Mouse (Mus musculus): ENCODE results near the gene Hdgfl3. TPM values are rescaled to one million over a fixed set of nuclear protein-coding genes. Genes with fewer than 3 reads are reported as not detected.

Gene Hdgfl3
- polyA plus RNA-seq, 1 experiment from 2014 or later = 6.1 TPM

DNA sequence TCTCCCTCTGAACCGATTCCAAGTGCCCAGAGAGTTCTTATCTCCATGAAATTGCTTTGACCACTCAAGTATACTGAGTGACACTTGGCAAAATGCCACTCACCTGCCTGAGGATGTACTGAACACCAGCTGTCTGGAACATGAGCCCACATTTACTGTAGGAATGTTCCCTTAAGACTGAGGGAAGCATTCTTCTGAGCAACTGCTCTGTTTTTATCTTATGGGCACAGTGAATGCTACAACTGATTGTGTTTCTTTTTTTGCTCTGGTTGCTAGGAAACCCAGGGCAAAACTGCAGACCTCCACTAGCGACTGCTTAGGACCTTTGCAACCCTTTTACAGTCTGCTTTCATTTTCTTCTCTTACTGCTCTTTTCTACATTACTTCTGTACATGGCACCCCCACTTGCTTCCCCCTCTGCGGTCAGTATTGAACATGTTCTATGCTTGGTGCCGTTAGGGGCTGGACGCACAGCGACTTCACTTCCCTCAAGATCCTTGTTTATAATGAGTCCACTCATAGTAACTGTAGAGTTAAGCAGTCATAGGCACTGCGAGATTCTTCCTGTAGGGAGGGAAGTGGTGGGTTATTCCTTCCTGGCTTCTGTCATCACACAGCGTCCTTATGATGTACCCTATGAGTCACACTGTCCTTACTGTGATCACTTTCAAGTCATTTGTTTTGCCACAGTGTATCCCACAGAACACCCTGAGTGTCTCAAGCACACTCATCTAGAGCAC, 79.5 kb downstream of the Hdgfl3 start:
- DNase-seq (ENCODE audit: low spot score) = peak; percentile 76
- peak; percentile 87 for ATAC-seq
- no peak overlapping the region for H3K9ac ChIP-seq (replicated peaks; ENCODE audit: low read depth)
- no peaks in the 10 kb centered on the region for H3K36me3 ChIP-seq (ENCODE audit: insufficient read depth, low read length)
- TF ChIP-seq EP300 (IDR thresholded peaks at IDR 0.05) (peak; percentile 52; the same call in 1 of the 2 replicates), CTCF (IDR thresholded peaks at IDR 0.05) (0 out of 2 replicates have a peak, but pooled peaks have one; percentile 5)
- peak overlapping the region; percentile 30; the same call in 1 of the 2 replicates for H3K4me2 ChIP-seq (replicated peaks; ENCODE audit: low read depth, low read length)
- H3K9me3 ChIP-seq (ENCODE audit: low read length) = no peaks in the 10 kb centered on the region
- H3K4me3 ChIP-seq (ENCODE audit: low read depth, low read length) = no peak overlapping the region
- no peak overlapping the region; the same call in 1 of the 2 replicates for H3K27ac ChIP-seq (ENCODE audit: low read length)
- H3K27me3 ChIP-seq (replicated peaks; ENCODE audit: insufficient read depth, low read length) = 0 out of 2 replicates have a peak, but pooled peaks cover 4% of the 10 kb centered on the region
- WGBS = 28% methylated on average over 8 of the region's 8 CpGs
- H3K4me1 ChIP-seq (ENCODE audit: insufficient read depth, low read depth, low read length) = no peaks in the 10 kb centered on the region

DNA sequence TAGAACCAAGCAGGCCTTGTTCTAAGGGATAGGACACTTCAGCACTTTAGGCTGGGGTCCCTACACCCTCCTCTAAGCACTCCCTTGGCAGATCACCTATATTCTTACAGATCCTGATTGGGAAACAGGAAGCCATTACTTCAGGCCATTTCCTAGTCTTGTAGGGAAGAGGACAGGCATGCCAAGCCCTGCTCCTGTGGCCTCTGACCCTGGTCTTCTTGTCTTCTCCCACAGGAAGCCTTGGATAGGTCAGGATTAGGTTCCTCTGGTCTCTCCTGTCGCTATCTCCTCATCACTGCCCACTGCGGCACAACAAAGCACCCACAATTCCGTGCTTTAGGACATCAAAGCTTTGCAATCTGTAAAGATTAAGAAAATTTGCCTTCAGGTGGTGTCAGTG, 82.6 kb downstream of the Hdgfl3 start:
- H3K9ac ChIP-seq (replicated peaks; ENCODE audit: low read depth) = no peak overlapping the region
- H3K9me3 ChIP-seq (ENCODE audit: low read length) = no peaks in the 10 kb centered on the region
- no peaks in the 10 kb centered on the region for H3K36me3 ChIP-seq (ENCODE audit: insufficient read depth, low read length)
- no peaks in the 10 kb centered on the region for H3K27me3 ChIP-seq (replicated peaks; ENCODE audit: insufficient read depth, low read length)
- ATAC-seq (no peak), DNase-seq (ENCODE audit: low spot score) (no peak)
- H3K4me2 ChIP-seq (replicated peaks; ENCODE audit: low read depth, low read length) = no peak overlapping the region
- H3K4me3 ChIP-seq (ENCODE audit: low read depth, low read length) = no peak overlapping the region
- WGBS = 60% methylated on average over 3 of the region's 3 CpGs
- H3K4me1 ChIP-seq (ENCODE audit: insufficient read depth, low read depth, low read length) = no peaks in the 10 kb centered on the region
- H3K27ac ChIP-seq (ENCODE audit: low read length) = no peak overlapping the region
- TF ChIP-seq CTCF (IDR thresholded peaks at IDR 0.05) (no peak), EP300 (IDR thresholded peaks at IDR 0.05) (no peak)

DNA sequence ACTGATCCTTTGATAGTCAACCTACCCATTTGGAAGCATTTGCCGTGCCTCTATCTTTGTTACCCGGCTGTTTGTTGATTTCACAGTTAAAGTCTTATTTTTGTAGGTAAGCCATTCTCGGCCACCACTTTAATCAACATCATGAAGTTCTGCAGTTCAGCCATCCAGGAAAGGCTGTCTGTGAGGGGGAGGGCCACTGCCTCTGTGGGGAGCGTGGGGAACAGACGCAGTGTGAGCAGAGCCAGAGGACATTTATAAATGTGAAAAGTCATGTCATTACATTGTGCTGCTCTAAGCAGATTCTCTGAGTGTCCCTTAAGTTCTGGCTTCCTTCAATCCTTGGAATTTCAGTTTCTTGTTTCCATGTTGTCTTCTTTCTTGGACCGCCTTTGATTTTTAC, 84.1 kb downstream of the Hdgfl3 start:
- 81% methylated on average over 6 of the region's 6 CpGs for WGBS
- H3K27me3 ChIP-seq (replicated peaks; ENCODE audit: insufficient read depth, low read length) = no peaks in the 10 kb centered on the region
- H3K4me2 ChIP-seq (replicated peaks; ENCODE audit: low read depth, low read length) = no peak overlapping the region
- DNase-seq (ENCODE audit: low spot score) (no peak), ATAC-seq (no peak)
- no peak overlapping the region for H3K27ac ChIP-seq (ENCODE audit: low read length)
- no peaks in the 10 kb centered on the region for H3K36me3 ChIP-seq (ENCODE audit: insufficient read depth, low read length)
- H3K9ac ChIP-seq (replicated peaks; ENCODE audit: low read depth) = no peak overlapping the region
- no peaks in the 10 kb centered on the region for H3K9me3 ChIP-seq (ENCODE audit: low read length)
- TF ChIP-seq EP300 (IDR thresholded peaks at IDR 0.05) (no peak), CTCF (IDR thresholded peaks at IDR 0.05) (no peak)
- H3K4me3 ChIP-seq (ENCODE audit: low read depth, low read length) = no peak overlapping the region
- no peaks in the 10 kb centered on the region for H3K4me1 ChIP-seq (ENCODE audit: insufficient read depth, low read depth, low read length)

DNA sequence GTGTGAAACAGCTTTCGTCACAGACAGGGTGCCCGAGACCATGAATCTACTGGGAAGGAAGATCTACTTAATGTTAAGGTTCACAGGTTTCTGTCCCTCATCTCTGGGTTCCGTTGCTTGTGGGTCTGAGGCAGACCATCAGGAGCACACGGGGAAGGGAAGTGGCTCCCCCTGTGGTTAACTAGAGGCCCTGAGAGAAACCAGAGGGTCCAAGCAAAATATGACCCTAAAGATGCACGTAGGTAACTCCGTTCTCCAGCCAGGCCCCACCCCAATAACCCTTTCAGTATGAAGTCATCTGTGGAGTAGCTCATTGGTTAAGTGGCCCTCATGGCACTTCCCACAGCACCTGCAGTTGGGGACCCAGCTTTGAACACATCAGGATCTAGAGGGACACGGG, 84.6 kb downstream of the Hdgfl3 start:
- Histone ChIP-seq H3K27me3 (replicated peaks; ENCODE audit: insufficient read depth, low read length) (no peaks in the 10 kb centered on the region), H3K9ac (replicated peaks; ENCODE audit: low read depth) (no peak overlapping the region), H3K4me1 (ENCODE audit: insufficient read depth, low read depth, low read length) (no peaks in the 10 kb centered on the region), H3K4me3 (ENCODE audit: low read depth, low read length) (no peak overlapping the region), H3K4me2 (replicated peaks; ENCODE audit: low read depth, low read length) (no peak overlapping the region), H3K36me3 (ENCODE audit: insufficient read depth, low read length) (no peaks in the 10 kb centered on the region), H3K27ac (ENCODE audit: low read length) (no peak overlapping the region), H3K9me3 (ENCODE audit: low read length) (no peaks in the 10 kb centered on the region)
- DNase-seq (ENCODE audit: low spot score) = no peak
- TF ChIP-seq CTCF (IDR thresholded peaks at IDR 0.05) (no peak), EP300 (IDR thresholded peaks at IDR 0.05) (no peak)
- WGBS = 84% methylated on average over 7 of the region's 7 CpGs
- ATAC-seq = no peak

DNA sequence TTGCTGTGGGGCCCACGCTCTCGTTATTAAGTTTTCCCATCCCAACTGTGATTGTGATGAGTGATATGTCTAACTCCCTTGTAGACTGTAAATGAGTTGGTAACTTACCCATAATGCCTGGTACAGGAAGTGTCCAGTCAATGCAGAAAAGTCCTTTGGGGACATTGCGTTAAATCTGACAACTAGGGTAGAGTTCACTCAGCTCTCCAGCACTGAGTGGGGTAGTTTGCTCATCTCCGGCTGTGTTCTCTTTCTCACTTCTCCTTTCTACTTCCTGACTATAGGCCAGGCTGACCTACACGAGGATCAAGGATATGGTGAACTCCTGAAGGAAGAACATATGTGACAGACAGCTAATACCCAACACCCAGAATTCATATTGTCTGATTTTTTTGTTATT, 85.1 kb downstream of the Hdgfl3 start:
- Histone ChIP-seq H3K9me3 (ENCODE audit: low read length) (no peaks in the 10 kb centered on the region), H3K36me3 (ENCODE audit: insufficient read depth, low read length) (no peaks in the 10 kb centered on the region), H3K9ac (replicated peaks; ENCODE audit: low read depth) (no peak overlapping the region), H3K4me1 (ENCODE audit: insufficient read depth, low read depth, low read length) (no peaks in the 10 kb centered on the region), H3K27me3 (replicated peaks; ENCODE audit: insufficient read depth, low read length) (no peaks in the 10 kb centered on the region), H3K4me3 (ENCODE audit: low read depth, low read length) (no peak overlapping the region), H3K4me2 (replicated peaks; ENCODE audit: low read depth, low read length) (no peak overlapping the region), H3K27ac (ENCODE audit: low read length) (no peak overlapping the region)
- TF ChIP-seq EP300 (IDR thresholded peaks at IDR 0.05) = no peak
- no peak for TF ChIP-seq CTCF (IDR thresholded peaks at IDR 0.05)
- WGBS = 86% methylated on average over 5 of the region's 5 CpGs
- ATAC-seq = peak; percentile 32; the same call in 1 of the 2 replicates
- peak; percentile 67 for DNase-seq (ENCODE audit: low spot score)

DNA sequence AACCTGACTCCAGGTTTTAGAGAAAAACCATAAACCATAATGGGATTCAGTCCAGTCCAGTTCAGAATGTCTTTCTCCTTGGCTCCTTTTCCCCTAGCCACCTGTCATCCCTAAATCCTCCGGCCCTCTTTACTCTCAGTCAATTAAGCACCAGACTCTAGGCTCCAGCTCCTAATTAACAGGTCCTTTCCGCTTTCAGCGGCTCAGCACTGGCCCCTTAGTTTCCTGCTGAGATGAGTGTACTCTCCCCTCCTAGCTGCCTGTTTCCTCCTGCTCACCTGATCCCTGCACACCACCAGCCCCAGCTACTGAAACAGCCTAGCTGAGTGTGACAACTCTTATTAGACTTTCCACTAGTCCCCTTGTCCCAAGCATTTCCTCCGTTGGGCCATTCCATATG, 86.5 kb downstream of the Hdgfl3 start:
- no peak for DNase-seq (ENCODE audit: low spot score)
- no peaks in the 10 kb centered on the region for H3K4me1 ChIP-seq (ENCODE audit: insufficient read depth, low read depth, low read length)
- H3K9ac ChIP-seq (replicated peaks; ENCODE audit: low read depth) = no peak overlapping the region
- no peak overlapping the region for H3K27ac ChIP-seq (ENCODE audit: low read length)
- ATAC-seq = no peak
- TF ChIP-seq CTCF (IDR thresholded peaks at IDR 0.05) (no peak), EP300 (IDR thresholded peaks at IDR 0.05) (no peak)
- no peaks in the 10 kb centered on the region for H3K27me3 ChIP-seq (replicated peaks; ENCODE audit: insufficient read depth, low read length)
- no peak overlapping the region for H3K4me3 ChIP-seq (ENCODE audit: low read depth, low read length)
- no peaks in the 10 kb centered on the region for H3K9me3 ChIP-seq (ENCODE audit: low read length)
- no peak overlapping the region for H3K4me2 ChIP-seq (replicated peaks; ENCODE audit: low read depth, low read length)
- WGBS = 48% methylated on average over 4 of the region's 4 CpGs
- no peaks in the 10 kb centered on the region for H3K36me3 ChIP-seq (ENCODE audit: insufficient read depth, low read length)
